Mouse (Mus musculus): ENCODE measurements at regions not wholly inside any gene's neighbourhood (a gene's known extent, or its start where the extent isn't known, plus 50 kb on each side); places are given as distances from the start of the nearest gene placed in this dataset.

DNA sequence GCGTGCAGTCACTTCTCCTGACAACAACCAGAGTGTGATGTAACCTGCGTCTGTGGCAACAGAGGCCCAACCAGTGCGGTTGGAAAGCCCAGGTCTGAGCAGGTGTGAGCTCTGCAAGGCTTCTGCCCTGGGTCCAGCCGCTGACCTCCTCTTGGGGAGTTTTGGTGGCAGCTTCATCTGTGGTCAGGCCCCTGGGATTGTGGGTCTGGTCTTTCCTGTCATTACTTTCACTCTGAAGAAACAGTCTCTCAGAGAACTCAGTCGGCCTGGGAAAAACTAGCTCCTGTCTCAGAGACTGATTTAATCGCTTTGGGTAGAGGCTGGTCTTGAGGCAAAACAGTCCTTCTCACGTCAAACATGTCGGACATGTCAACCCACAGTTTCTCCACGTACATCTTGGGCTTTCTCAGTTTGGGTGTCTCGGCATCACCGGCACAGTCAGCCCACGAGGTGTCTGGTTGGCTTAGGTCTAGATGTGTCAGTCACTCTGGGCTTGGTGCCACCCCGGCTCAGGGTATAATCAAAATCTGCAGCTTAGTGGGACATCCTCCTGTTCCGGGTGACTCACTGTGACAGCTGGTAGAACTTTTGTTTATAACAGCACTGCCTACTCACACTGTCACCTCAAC lies 195.0 kb upstream of the Cxcr4 start:
- no peaks in the 10 kb centered on the region for H3K27me3 ChIP-seq (ENCODE audit: insufficient read depth, low read length)
- TF ChIP-seq CTCF (IDR thresholded peaks at IDR 0.05; ENCODE audit: low read depth): no peak
- ATAC-seq (peak; percentile 34; the same call in 1 of the 2 replicates), DNase-seq (no peak)
- H3K27ac ChIP-seq (ENCODE audit: low read depth, low read length): no peak overlapping the region
- H3K4me3 ChIP-seq (ENCODE audit: low read depth, low read length): no peak overlapping the region
- no peaks in the 10 kb centered on the region for H3K36me3 ChIP-seq (ENCODE audit: insufficient read depth)
- H3K9ac ChIP-seq: no peak overlapping the region
- H3K4me1 ChIP-seq (ENCODE audit: insufficient read depth): no peaks in the 10 kb centered on the region; the same call in 1 of the 2 replicates
- whole genome bisulfite sequencing: 73% methylated on average over 14 of the region's 14 CpGs
- H3K9me3 ChIP-seq (ENCODE audit: low read length): no peaks in the 10 kb centered on the region
- no peak overlapping the region for H3K4me2 ChIP-seq (ENCODE audit: low read depth)

DNA sequence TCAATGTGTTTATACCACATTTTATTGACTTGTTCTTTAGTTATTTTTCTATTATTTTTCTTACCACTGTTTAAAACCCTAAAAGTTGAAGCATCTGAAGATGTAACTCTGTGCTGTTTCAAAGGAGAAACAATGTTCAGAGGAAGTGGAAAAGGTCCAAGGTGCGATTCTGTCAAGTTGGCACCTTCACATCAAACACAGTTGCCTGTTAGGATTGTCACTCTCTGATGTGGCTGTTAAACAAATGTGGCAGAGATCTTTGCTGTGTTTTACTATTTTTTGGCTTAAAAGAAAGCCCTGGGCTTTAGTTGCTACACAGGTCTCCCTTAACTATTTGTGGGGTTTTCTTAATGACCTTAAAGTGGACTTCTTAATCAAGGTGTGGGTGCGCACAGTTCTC lies 190.2 kb upstream of the Cxcr4 start:
- no peak for TF ChIP-seq CTCF (IDR thresholded peaks at IDR 0.05; ENCODE audit: low read depth)
- ATAC-seq (no peak), DNase-seq (peak; percentile 11)
- H3K4me2 ChIP-seq (ENCODE audit: low read depth): no peak overlapping the region
- H3K27me3 ChIP-seq (ENCODE audit: insufficient read depth, low read length): no peaks in the 10 kb centered on the region
- no peaks in the 10 kb centered on the region for H3K9me3 ChIP-seq (ENCODE audit: low read length)
- H3K36me3 ChIP-seq (ENCODE audit: insufficient read depth): no peaks in the 10 kb centered on the region
- no peak overlapping the region for H3K27ac ChIP-seq (ENCODE audit: low read depth, low read length)
- no peak overlapping the region for H3K4me3 ChIP-seq (ENCODE audit: low read depth, low read length)
- H3K4me1 ChIP-seq (ENCODE audit: insufficient read depth): no peaks in the 10 kb centered on the region; the same call in 1 of the 2 replicates
- no peak overlapping the region for H3K9ac ChIP-seq
- WGBS: 79% methylated on average over 2 of the region's 2 CpGs

DNA sequence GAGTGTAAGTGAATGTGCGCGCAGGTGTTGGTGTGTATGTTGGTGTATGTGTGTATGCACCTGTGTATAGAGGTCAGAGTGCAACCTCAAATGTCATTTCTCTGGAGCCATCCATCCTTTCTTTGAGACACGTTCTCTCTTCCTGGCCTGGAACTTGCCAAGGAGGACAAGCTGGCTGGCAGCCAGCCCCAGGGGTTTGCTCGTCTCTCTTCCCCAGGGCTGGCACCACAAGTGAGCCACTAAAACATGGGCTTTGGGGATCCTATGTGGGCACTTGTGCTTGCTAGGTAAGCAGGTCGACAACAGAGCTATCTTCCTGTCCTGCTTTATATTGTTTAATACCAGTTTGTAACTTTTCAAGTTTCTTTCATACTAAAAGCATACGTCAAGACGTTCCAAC lies 189.8 kb upstream of the Cxcr4 start:
- 67% methylated on average over 7 of the region's 7 CpGs for WGBS

DNA sequence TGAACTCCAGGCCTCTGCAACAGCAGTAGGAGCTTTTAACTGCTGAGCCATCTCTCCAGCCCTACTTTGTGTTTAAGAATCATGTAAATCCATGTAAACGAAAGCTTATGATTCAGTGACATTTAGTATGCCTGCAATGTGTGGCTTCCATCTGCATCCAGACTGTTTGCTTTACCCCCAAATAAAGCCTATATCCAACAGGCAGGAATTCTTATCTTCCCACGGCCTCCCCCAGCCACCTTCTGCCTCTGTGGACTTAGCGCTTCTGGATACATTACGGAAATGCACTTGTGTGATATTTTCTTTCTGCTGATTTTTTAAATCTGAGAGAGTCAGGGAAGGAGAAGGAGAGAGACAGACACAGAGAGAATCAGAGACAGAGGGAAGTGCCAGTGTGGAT lies 189.2 kb upstream of the Cxcr4 start:
- no peaks in the 10 kb centered on the region; the same call in 1 of the 2 replicates for H3K4me1 ChIP-seq (ENCODE audit: insufficient read depth)
- no peak for TF ChIP-seq CTCF (IDR thresholded peaks at IDR 0.05; ENCODE audit: low read depth)
- 79% methylated on average over 4 of the region's 4 CpGs for WGBS
- H3K36me3 ChIP-seq (ENCODE audit: insufficient read depth): no peaks in the 10 kb centered on the region
- no peak overlapping the region for H3K9ac ChIP-seq
- H3K9me3 ChIP-seq (ENCODE audit: low read length): no peaks in the 10 kb centered on the region
- no peaks in the 10 kb centered on the region for H3K27me3 ChIP-seq (ENCODE audit: insufficient read depth, low read length)
- DNase-seq: no peak
- no peak overlapping the region for H3K4me2 ChIP-seq (ENCODE audit: low read depth)
- no peak for ATAC-seq
- no peak overlapping the region for H3K27ac ChIP-seq (ENCODE audit: low read depth, low read length)
- H3K4me3 ChIP-seq (ENCODE audit: low read depth, low read length): no peak overlapping the region

More for the DNA sequence above, 189.8 kb upstream of the Cxcr4 start:
- Histone ChIP-seq H3K9me3 (ENCODE audit: low read length) (no peaks in the 10 kb centered on the region), H3K36me3 (ENCODE audit: insufficient read depth) (no peaks in the 10 kb centered on the region), H3K27ac (ENCODE audit: low read depth, low read length) (no peak overlapping the region), H3K4me1 (ENCODE audit: insufficient read depth) (no peaks in the 10 kb centered on the region; the same call in 1 of the 2 replicates), H3K9ac (no peak overlapping the region), H3K4me2 (ENCODE audit: low read depth) (no peak overlapping the region), H3K4me3 (ENCODE audit: low read depth, low read length) (no peak overlapping the region), H3K27me3 (ENCODE audit: insufficient read depth, low read length) (no peaks in the 10 kb centered on the region)
- TF ChIP-seq CTCF (IDR thresholded peaks at IDR 0.05; ENCODE audit: low read depth): no peak
- no peak for DNase-seq
- no peak for ATAC-seq

DNA sequence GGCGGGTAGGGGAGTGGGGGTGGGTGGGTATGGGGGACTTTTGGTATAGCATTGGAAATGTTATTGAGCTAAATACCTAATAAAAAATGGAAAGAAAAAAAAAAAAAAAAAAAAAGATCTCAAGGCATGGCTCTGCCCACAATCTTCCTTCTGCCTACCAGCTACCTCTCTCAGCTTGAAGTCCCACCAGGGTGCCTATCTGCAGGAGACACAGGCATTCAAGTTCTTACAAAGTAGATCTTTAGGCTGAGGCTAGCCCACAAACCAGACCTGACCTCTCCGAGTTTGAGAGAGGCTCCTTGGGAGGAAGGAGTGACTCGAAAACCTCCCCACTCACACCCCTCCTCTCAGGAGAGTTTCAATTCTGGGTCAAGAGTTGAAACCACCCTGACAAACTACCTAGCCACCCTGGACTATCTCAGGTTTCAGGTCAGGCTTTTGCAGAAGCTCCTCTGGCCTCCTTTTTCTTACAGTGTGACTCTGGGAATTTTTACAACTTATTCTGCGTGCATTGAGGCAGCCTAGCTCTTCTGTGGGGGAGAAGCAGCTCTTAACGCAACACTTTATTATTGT lies 187.6 kb upstream of the Cxcr4 start:
- Histone ChIP-seq H3K4me1 (ENCODE audit: insufficient read depth) (no peaks in the 10 kb centered on the region; the same call in 1 of the 2 replicates), H3K27ac (ENCODE audit: low read depth, low read length) (no peak overlapping the region), H3K9me3 (ENCODE audit: low read length) (no peaks in the 10 kb centered on the region), H3K27me3 (ENCODE audit: insufficient read depth, low read length) (no peaks in the 10 kb centered on the region), H3K36me3 (ENCODE audit: insufficient read depth) (no peaks in the 10 kb centered on the region), H3K4me2 (ENCODE audit: low read depth) (no peak overlapping the region), H3K9ac (no peak overlapping the region), H3K4me3 (ENCODE audit: low read depth, low read length) (no peak overlapping the region)
- 91% methylated on average over 5 of the region's 5 CpGs for WGBS
- DNase-seq: no peak
- no peak for TF ChIP-seq CTCF (IDR thresholded peaks at IDR 0.05; ENCODE audit: low read depth)
- no peak for ATAC-seq

DNA sequence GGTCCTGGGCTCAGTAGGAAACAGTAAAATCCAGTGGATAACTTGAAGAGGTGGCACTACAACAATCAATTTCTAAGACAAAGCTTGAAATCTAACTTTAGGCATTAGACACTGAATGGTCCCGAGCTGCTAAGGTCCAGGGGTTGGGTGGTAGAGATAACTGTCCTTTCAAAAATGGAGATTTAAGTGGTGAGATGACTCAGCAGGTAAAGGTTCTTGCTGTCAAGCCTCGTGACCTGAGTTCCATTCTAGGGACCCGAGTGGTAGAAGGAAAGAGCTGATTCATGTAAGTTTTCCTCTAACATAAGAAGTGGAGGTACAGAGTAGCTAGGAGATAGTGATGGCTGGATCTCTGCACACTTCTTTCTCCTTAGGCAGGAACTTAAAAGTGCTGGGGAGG lies 180.3 kb upstream of the Cxcr4 start:
- Histone ChIP-seq H3K4me2 (ENCODE audit: low read depth) (no peak overlapping the region), H3K27me3 (ENCODE audit: insufficient read depth, low read length) (no peaks in the 10 kb centered on the region), H3K9me3 (ENCODE audit: low read length) (no peaks in the 10 kb centered on the region), H3K4me3 (ENCODE audit: low read depth, low read length) (no peak overlapping the region), H3K9ac (no peak overlapping the region), H3K27ac (ENCODE audit: low read depth, low read length) (no peak overlapping the region), H3K36me3 (ENCODE audit: insufficient read depth) (no peaks in the 10 kb centered on the region), H3K4me1 (ENCODE audit: insufficient read depth) (no peaks in the 10 kb centered on the region)
- DNase-seq (no peak), ATAC-seq (no peak)
- TF ChIP-seq CTCF (IDR thresholded peaks at IDR 0.05; ENCODE audit: low read depth): no peak
- 87% methylated on average over 3 of the region's 3 CpGs for WGBS

DNA sequence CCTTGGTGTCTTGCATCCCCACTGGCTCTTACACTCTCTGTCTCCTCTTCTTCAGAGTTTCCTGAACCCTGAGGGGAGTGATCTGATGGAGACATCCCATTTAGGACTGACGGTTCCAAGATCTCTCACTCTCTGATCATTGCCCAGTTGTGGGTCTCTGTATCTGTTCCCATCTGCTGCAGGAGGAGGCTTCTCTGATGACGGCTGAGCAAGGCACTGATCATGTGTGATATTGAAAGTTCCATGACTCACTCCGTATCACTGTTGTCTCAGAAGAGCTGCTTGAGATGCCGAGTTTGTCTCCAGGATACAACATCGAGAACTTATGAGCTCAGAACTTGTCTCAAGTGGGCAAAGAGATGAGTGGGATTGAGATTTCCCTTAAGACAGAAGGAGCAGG lies 178.7 kb upstream of the Cxcr4 start:
- Histone ChIP-seq H3K9me3 (ENCODE audit: low read length) (no peaks in the 10 kb centered on the region), H3K36me3 (ENCODE audit: insufficient read depth) (no peaks in the 10 kb centered on the region), H3K4me3 (ENCODE audit: low read depth, low read length) (no peak overlapping the region), H3K27ac (ENCODE audit: low read depth, low read length) (no peak overlapping the region), H3K4me1 (ENCODE audit: insufficient read depth) (no peaks in the 10 kb centered on the region), H3K27me3 (ENCODE audit: insufficient read depth, low read length) (no peaks in the 10 kb centered on the region), H3K4me2 (ENCODE audit: low read depth) (no peak overlapping the region), H3K9ac (no peak overlapping the region)
- no peak for TF ChIP-seq CTCF (IDR thresholded peaks at IDR 0.05; ENCODE audit: low read depth)
- WGBS: 92% methylated on average over 5 of the region's 5 CpGs
- DNase-seq: no peak
- no peak for ATAC-seq
